Mouse (Mus musculus) kidney, adult 2 months (tissue): ENCODE data around the gene Kdm5a.

Source experiments
- CTCF ChIP-seq: fragments of 200-500 bp; conservative IDR thresholded peaks from 2 replicates; pipeline ENCODE4 v1.5.1; 2011; ENCODE audit warnings: low read depth, mild to moderate bottlenecking, control low read depth, low read length, moderate library complexity, mixed read lengths; ENCODE audit not compliant: insufficient read depth, insufficient read length
- POLR2A ChIP-seq: fragments of 200-500 bp; IDR thresholded peaks from one replicate; pipeline ENCODE4 v1.6.1; 2011; ENCODE audit warnings: low read depth, low read length, control low read depth

- TF ChIP-seq POLR2A = no peak
- TF ChIP-seq CTCF = no peak
These were observed 111.4 kb downstream of the Kdm5a start for GRCm38 (mm10) chr6:120475288-120475687.
